Mouse (Mus musculus): ENCODE results near the gene Fry. TPM values are rescaled to one million over a fixed set of nuclear protein-coding genes. Genes with fewer than 3 reads are reported as not detected.
A peak's percentile ranks its signal among the peaks of the same experiment; 100 is the strongest.

Gene Fry
- polyA plus RNA-seq, 1 experiment from 2014 or later: 14.7 TPM

- DNase-seq (ENCODE audit: low spot score): no peak
- Histone ChIP-seq H3K9me3 (peaks cover 3% of the 10 kb centered on the region; the same call in 1 of the 2 replicates), H3K27ac (no peak overlapping the region), H3K27me3 (ENCODE audit: insufficient read depth, poor library complexity, severe bottlenecking) (no peaks in the 10 kb centered on the region), H3K36me3 (no peaks in the 10 kb centered on the region), H3K4me1 (peaks cover 9% of the 10 kb centered on the region; the same call in 1 of the 2 replicates), H3K4me3 (no peak overlapping the region)
- 52% methylated on average over 4 of the region's 4 CpGs for WGBS
Measured at GRCm38 (mm10) chr5:150276611-150277010, 158.2 kb downstream of the Fry start.

GRCm38 (mm10) chr5:150279387-150279786 lies 160.9 kb downstream of the Fry start:
- 89% methylated on average over 6 of the region's 6 CpGs for WGBS
- Histone ChIP-seq H3K36me3 (no peaks in the 10 kb centered on the region), H3K27ac (no peak overlapping the region), H3K4me1 (peaks cover 9% of the 10 kb centered on the region; the same call in 1 of the 2 replicates), H3K27me3 (ENCODE audit: insufficient read depth, poor library complexity, severe bottlenecking) (no peaks in the 10 kb centered on the region), H3K4me3 (no peak overlapping the region), H3K9me3 (peaks cover 3% of the 10 kb centered on the region; the same call in 1 of the 2 replicates)
- no peak for DNase-seq (ENCODE audit: low spot score)

GRCm38 (mm10) chr5:150281084-150281483 lies 162.6 kb downstream of the Fry start:
- no peak overlapping the region for H3K27ac ChIP-seq
- WGBS: 76% methylated on average over 2 of the region's 2 CpGs
- peaks cover 5% of the 10 kb centered on the region for H3K36me3 ChIP-seq
- no peaks in the 10 kb centered on the region for H3K27me3 ChIP-seq (ENCODE audit: insufficient read depth, poor library complexity, severe bottlenecking)
- DNase-seq (ENCODE audit: low spot score): no peak
- H3K9me3 ChIP-seq: peaks cover 3% of the 10 kb centered on the region; the same call in 1 of the 2 replicates
- H3K4me1 ChIP-seq: peaks cover 9% of the 10 kb centered on the region; the same call in 1 of the 2 replicates
- no peak overlapping the region for H3K4me3 ChIP-seq

GRCm38 (mm10) chr5:150282091-150282490 lies 163.6 kb downstream of the Fry start:
- Histone ChIP-seq H3K9me3 (peaks cover 3% of the 10 kb centered on the region; the same call in 1 of the 2 replicates), H3K27me3 (ENCODE audit: insufficient read depth, poor library complexity, severe bottlenecking) (no peaks in the 10 kb centered on the region), H3K27ac (no peak overlapping the region), H3K4me1 (peaks cover 5% of the 10 kb centered on the region; the same call in 1 of the 2 replicates), H3K36me3 (peaks cover 5% of the 10 kb centered on the region), H3K4me3 (no peak overlapping the region)
- no peak for DNase-seq (ENCODE audit: low spot score)
- WGBS: 85% methylated on average over 7 of the region's 7 CpGs

GRCm38 (mm10) chr5:150287949-150288348 lies 169.5 kb downstream of the Fry start:
- peaks cover 5% of the 10 kb centered on the region for H3K36me3 ChIP-seq
- no peaks in the 10 kb centered on the region for H3K27me3 ChIP-seq (ENCODE audit: insufficient read depth, poor library complexity, severe bottlenecking)
- H3K4me1 ChIP-seq: peaks cover 31% of the 10 kb centered on the region
- H3K9me3 ChIP-seq: no peaks in the 10 kb centered on the region
- H3K27ac ChIP-seq: no peak overlapping the region
- 88% methylated on average over 7 of the region's 7 CpGs for whole genome bisulfite sequencing
- no peak for DNase-seq (ENCODE audit: low spot score)
- H3K4me3 ChIP-seq: no peak overlapping the region

GRCm38 (mm10) chr5:150289611-150290010 lies 171.2 kb downstream of the Fry start:
- Histone ChIP-seq H3K9me3 (no peaks in the 10 kb centered on the region), H3K4me3 (no peak overlapping the region), H3K4me1 (peaks cover 46% of the 10 kb centered on the region), H3K27ac (no peak overlapping the region), H3K36me3 (peaks cover 4% of the 10 kb centered on the region), H3K27me3 (ENCODE audit: insufficient read depth, poor library complexity, severe bottlenecking) (no peaks in the 10 kb centered on the region)
- 70% methylated on average over 8 of the region's 8 CpGs for WGBS
- DNase-seq (ENCODE audit: low spot score): no peak

GRCm38 (mm10) chr5:150290494-150291199 lies 172.2 kb downstream of the Fry start:
- WGBS: 81% methylated on average over 4 of the region's 4 CpGs
- Histone ChIP-seq H3K4me1 (peaks cover 57% of the 10 kb centered on the region), H3K27me3 (ENCODE audit: insufficient read depth, poor library complexity, severe bottlenecking) (no peaks in the 10 kb centered on the region), H3K9me3 (no peaks in the 10 kb centered on the region), H3K27ac (peak overlapping the region; percentile 29; the same call in 1 of the 2 replicates), H3K4me3 (no peak overlapping the region), H3K36me3 (no peaks in the 10 kb centered on the region)
- DNase-seq (ENCODE audit: low spot score): no peak

GRCm38 (mm10) chr5:150291216-150291615 lies 172.8 kb downstream of the Fry start:
- WGBS: 87% methylated on average over 6 of the region's 6 CpGs
- H3K36me3 ChIP-seq: peaks cover under 1% of the 10 kb centered on the region; the same call in 1 of the 2 replicates
- H3K4me1 ChIP-seq: peaks cover 59% of the 10 kb centered on the region
- no peak overlapping the region for H3K4me3 ChIP-seq
- no peaks in the 10 kb centered on the region for H3K27me3 ChIP-seq (ENCODE audit: insufficient read depth, poor library complexity, severe bottlenecking)
- no peak for DNase-seq (ENCODE audit: low spot score)
- no peaks in the 10 kb centered on the region for H3K9me3 ChIP-seq
- no peak overlapping the region for H3K27ac ChIP-seq

GRCm38 (mm10) chr5:150292186-150292585 lies 173.7 kb downstream of the Fry start:
- 40% methylated on average over 3 of the region's 3 CpGs for WGBS
- H3K27ac ChIP-seq: peak overlapping the region; percentile 29; the same call in 1 of the 2 replicates
- H3K4me1 ChIP-seq: peaks cover 56% of the 10 kb centered on the region
- DNase-seq (ENCODE audit: low spot score): no peak
- peaks cover 3% of the 10 kb centered on the region; the same call in 1 of the 2 replicates for H3K36me3 ChIP-seq
- no peak overlapping the region for H3K4me3 ChIP-seq
- no peaks in the 10 kb centered on the region for H3K27me3 ChIP-seq (ENCODE audit: insufficient read depth, poor library complexity, severe bottlenecking)
- H3K9me3 ChIP-seq: no peaks in the 10 kb centered on the region

- Histone ChIP-seq H3K4me3 (no peak overlapping the region), H3K9me3 (no peaks in the 10 kb centered on the region), H3K27ac (peak overlapping the region; percentile 88), H3K27me3 (ENCODE audit: insufficient read depth, poor library complexity, severe bottlenecking) (no peaks in the 10 kb centered on the region), H3K4me1 (peaks cover 47% of the 10 kb centered on the region), H3K36me3 (peaks cover 3% of the 10 kb centered on the region; the same call in 1 of the 2 replicates)
- no peak for DNase-seq (ENCODE audit: low spot score)
- WGBS: 45% methylated on average over 11 of the region's 11 CpGs
Measured at GRCm38 (mm10) chr5:150294306-150294705, 175.9 kb downstream of the Fry start.

GRCm38 (mm10) chr5:150295096-150295495 lies 176.7 kb downstream of the Fry start:
- Histone ChIP-seq H3K4me1 (peaks cover 41% of the 10 kb centered on the region), H3K27me3 (ENCODE audit: insufficient read depth, poor library complexity, severe bottlenecking) (no peaks in the 10 kb centered on the region), H3K4me3 (peak overlapping the region; percentile 31), H3K27ac (peak overlapping the region; percentile 88), H3K9me3 (no peaks in the 10 kb centered on the region), H3K36me3 (peaks cover 3% of the 10 kb centered on the region; the same call in 1 of the 2 replicates)
- WGBS: 30% methylated on average over 11 of the region's 11 CpGs
- DNase-seq (ENCODE audit: low spot score): peak; percentile 82

GRCm38 (mm10) chr5:150298969-150299368 lies 180.5 kb downstream of the Fry start:
- Histone ChIP-seq H3K4me1 (peaks cover 26% of the 10 kb centered on the region), H3K9me3 (no peaks in the 10 kb centered on the region), H3K4me3 (no peak overlapping the region), H3K27me3 (ENCODE audit: insufficient read depth, poor library complexity, severe bottlenecking) (no peaks in the 10 kb centered on the region), H3K36me3 (peaks cover 3% of the 10 kb centered on the region; the same call in 1 of the 2 replicates), H3K27ac (no peak overlapping the region)
- no peak for DNase-seq (ENCODE audit: low spot score)
- 81% methylated on average over 6 of the region's 6 CpGs for WGBS

GRCm38 (mm10) chr5:150302123-150302522 lies 183.7 kb downstream of the Fry start:
- 77% methylated on average over 2 of the region's 2 CpGs for WGBS

More at GRCm38 (mm10) chr5:150302123-150302522, 183.7 kb downstream of the Fry start:
- H3K4me3 ChIP-seq: no peak overlapping the region
- H3K27ac ChIP-seq: no peak overlapping the region
- H3K4me1 ChIP-seq: peaks cover 8% of the 10 kb centered on the region
- no peak for DNase-seq (ENCODE audit: low spot score)
- H3K9me3 ChIP-seq: no peaks in the 10 kb centered on the region
- peaks cover under 1% of the 10 kb centered on the region; the same call in 1 of the 2 replicates for H3K36me3 ChIP-seq
- H3K27me3 ChIP-seq (ENCODE audit: insufficient read depth, poor library complexity, severe bottlenecking): no peaks in the 10 kb centered on the region

Measured in heart, embryonic 10.5 days (tissue).